Mouse (Mus musculus) CD4-positive, CD25-positive, alpha-beta regulatory T cell, adult 2 months (primary cell): ENCODE measurements around the gene Umad1.

Experiments used
- DNase-seq: peaks from one replicate; pipeline ENCODE4 v3.0.0-alpha.2; 2012; ENCODE audit warnings: low read depth, low spot score

Gene Umad1

DNA sequence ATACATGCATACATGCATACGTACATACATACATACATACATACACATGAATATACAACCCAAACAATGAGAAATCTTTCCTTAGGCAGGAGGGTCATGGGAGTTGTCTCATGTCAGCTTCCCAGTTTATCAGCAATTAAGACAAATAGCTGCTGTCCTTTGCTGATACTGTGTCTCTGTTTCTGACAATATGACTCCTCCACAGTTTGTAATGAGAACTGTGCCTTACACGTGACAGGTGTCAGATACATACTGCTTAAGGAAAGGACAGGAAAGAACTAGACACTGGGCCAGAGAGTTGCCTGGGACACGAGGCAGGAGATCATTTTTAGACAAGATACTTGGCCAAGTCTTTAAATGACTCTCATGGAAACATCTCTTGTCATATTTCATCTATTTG lies 215.2 kb downstream of the Umad1 start:
- DNase-seq, result no peak

DNA sequence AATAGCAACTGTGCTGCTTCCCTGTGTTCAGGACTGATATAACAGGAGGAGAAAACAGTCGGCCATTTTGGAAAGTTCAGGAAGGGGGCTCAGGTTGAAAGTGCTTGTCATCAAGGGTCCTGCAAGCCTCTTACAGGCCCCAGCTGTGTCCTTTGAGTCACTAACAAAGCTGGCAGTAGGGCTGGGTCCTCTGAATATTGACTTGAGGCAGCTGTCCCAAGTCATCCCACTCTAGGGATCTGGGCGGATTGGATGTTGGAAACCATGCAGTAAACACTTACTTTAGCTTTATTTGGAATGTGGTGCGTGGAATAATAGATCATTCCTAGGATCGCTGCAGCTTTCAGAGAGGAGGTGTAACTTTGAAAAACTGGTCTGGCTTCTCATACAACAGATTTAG lies 215.7 kb downstream of the Umad1 start:
- DNase-seq, result no peak

DNA sequence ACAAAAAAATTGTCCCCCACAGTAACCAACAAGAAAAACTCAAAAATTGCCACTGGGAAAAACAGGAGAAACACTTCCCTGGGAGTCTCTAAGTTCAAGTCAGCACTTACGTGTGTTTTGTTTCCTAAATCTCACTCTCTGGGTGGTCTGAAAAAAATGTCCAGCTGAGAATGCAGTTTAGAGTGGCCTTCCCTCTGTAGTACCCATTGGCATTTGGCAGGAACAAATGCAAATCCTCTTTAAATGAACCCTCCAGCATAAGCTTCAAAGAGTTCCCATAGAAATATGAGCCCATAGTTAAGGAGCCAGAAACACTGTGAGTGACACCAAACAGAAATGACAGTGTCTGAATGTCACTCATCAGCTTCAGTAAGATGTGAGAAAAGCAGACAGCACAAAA lies 220.1 kb downstream of the Umad1 start:
- no peak for DNase-seq

- DNase-seq, result peak; percentile 54
Measured at GRCm38 (mm10) chr6:8484437-8485275, 225.6 kb downstream of the Umad1 start.

DNA sequence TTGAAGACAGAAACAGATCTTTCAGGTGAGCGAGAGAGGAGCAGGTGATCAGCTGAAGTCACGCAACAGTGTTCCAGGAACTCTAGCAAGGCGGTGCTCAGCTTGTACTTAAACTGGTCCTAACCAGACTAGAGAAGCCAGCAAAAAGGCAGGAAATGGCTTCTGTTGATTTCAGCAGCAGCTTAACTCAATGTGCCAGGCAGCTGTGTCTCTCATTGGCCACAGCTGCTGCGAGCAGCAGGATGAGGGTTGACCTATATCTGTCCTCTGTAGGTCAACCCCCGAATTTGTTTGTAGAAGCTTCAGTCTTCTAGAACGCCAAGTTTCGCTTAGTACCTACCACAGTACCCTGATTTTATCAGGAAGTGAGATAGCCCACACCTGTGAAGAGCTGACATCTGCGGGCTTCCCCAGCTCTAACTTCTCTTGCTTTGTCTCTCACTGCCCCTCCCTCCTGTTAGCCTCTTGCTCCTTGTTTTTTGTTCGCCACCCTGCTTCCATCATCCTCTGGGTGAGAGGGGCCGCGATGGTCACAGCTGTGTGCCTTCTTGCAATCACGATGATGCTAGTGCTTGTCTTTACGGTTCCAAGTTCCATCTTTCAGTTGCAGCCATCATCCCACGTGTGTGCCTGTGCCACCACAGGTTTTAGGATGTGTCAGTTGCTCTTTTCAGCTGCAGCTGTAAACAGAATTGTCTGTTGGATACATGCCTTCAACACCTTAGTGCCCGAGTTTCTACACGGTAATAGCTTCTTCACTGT lies 226.5 kb downstream of the Umad1 start:
- DNase-seq, result peak; percentile 85

- no peak for DNase-seq
Measured at GRCm38 (mm10) chr6:8486391-8487043, 227.4 kb downstream of the Umad1 start.

GRCm38 (mm10) chr6:8487044-8487853 lies 228.2 kb downstream of the Umad1 start:
- no peak for DNase-seq

DNA sequence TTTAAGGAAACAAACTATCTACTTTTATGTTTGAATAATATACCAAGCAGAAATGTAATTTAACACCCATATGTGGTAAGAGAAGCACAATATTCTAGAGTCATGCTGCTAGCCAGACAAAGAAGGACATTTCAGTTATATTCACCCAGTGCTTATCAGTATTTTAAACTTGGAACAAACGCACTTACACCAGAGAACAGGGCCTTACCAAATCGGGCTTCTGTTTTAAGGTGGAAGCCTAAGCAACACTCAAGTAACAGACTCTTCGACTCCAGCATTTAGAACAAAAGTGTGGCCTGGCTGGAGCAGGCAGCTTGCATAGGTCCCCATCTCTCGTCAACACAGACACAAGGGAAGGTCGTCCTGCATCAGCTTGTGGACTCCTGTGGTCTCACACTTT lies 229.2 kb downstream of the Umad1 start:
- no peak for DNase-seq

- no peak for DNase-seq
Measured at GRCm38 (mm10) chr6:8489266-8489665, 230.2 kb downstream of the Umad1 start.

DNA sequence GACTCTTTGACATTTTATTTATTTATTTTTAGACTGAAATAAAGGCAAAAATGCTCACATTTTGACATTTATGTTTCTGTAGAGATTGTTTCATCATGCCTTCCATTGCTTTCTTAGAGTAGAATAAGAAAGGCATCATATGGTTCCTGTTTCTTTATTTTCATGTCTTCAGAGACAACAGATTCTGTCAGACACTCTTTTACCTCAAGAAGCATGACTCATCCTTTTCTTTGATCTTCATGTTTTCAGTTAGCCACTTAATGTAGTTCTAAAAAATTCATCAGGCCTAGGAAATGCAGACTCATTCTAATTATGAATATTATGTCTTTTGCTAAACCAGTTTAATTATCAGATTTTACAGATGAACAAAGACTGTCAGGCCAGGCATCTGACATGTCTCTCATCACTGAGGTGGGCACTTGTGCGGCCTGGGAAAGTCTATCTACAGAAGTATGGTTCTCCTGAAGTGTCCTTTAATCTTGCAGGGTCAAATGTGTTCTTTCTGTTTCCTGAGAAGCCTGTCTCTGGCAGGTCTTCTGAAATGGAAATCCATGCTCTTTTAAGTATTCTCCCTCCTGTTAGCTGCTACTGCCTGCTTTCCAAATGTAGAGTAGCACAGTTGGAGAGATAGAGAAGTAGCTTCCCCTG lies 231.0 kb downstream of the Umad1 start:
- DNase-seq, result no peak

DNA sequence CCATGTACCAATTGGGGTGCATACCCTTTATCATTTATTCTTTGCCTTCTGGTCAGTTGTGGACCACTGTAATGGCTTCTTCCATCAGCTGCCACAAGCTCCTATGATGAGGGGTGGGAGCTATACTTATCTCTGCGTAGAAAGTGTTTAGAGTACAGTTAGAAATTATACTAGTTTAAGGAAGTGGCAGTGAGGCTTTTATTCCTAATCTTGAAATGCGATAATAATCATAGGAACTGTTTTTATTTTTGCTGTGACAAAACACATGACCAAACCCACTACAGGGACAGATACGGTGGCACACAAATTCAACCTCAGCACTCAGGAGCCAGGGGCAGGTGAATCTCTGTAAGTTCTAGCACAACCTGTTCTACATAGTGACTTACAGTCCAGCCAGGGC lies 233.2 kb downstream of the Umad1 start:
- no peak for DNase-seq

- DNase-seq, result no peak
Measured at GRCm38 (mm10) chr6:8495109-8495826, 236.2 kb downstream of the Umad1 start.

- DNase-seq, result no peak
Measured at GRCm38 (mm10) chr6:8495827-8496222, 236.7 kb downstream of the Umad1 start.

- DNase-seq, result no peak
Measured at GRCm38 (mm10) chr6:8497234-8497867, 238.3 kb downstream of the Umad1 start.

DNA sequence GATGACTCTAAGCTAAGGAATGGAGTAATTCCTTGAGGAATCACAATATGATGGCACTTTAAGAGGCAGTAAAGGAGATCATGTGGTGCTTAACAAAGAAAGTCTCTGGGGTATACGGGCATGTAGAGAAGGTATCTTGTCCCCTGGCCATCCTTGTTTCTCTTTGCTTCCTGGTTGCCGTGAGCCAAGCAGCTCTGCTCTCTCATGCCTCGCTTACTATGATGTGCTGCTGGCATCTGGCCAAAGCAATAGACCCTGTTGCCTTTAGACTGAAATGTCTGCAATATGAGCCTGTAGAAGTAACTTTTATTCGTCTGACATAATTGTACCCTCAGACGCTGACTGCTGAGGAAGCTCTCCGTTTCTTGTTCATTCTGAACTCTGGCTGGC lies 238.8 kb downstream of the Umad1 start:
- DNase-seq, result peak; percentile 28

- DNase-seq, result no peak
Measured at GRCm38 (mm10) chr6:8498961-8499360, 239.9 kb downstream of the Umad1 start.

- no peak for DNase-seq
Measured at GRCm38 (mm10) chr6:8503953-8504352, 244.9 kb downstream of the Umad1 start.

DNA sequence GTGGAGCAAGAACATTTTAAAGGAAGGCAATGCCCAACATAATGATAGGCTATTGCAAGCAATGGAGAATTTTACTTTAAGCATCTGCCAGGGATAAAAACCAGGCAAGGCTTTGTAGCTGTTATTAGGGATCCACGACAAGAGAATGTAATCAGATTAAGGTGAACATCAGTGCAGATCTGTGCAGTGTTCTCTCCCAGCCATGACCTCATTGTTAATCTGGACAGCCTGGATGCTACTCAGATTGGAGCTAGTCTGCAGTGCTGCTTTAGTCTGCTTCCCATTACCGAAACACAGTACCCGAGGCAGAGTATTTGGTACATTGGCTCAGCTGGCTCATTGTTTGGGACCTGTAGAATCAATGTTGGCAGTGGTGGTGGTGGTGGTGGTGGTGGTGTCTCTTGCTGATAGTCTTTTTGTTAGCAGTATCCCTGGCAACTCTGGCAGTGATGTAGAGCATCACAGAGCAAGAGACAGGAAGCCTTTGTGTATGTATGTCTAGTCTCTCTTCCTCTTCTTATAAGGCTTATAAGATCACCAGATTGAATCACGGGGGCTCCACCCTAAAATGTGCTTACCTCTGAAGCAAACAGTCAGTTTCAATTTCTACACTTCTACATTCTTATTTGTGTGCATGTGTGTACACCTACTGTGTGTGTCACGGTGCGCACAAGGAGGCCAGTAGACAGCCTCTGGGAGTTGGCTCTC lies 245.6 kb downstream of the Umad1 start:
- DNase-seq, result peak; percentile 84

GRCm38 (mm10) chr6:8506631-8507030 lies 247.5 kb downstream of the Umad1 start:
- DNase-seq, result no peak
